Mouse (Mus musculus) embryonic facial prominence, embryonic 15.5 days (tissue): ENCODE measurements at regions not wholly inside any gene's neighbourhood (a gene's known extent, or its start where the extent isn't known, plus 50 kb on each side); places are given as distances from the start of the nearest gene placed in this dataset.

Experiments used
- ATAC-seq: fragments of 200-750 bp; cut with Nextera tagmentation; 2 replicates; pipeline ENCODE4 v1.8.0; 2017; ENCODE audit warnings: low read depth, moderate TSS enrichment; ENCODE audit not compliant: insufficient number of reproducible peaks, low FRiP score, low TSS enrichment
- H3K27ac ChIP-seq: fragments of 300-500 bp; sonication (generic); replicated peaks from 2 replicates; pipeline ENCODE4 v1.5.1; 2015; ENCODE audit warnings: mild to moderate bottlenecking, inconsistent platforms
- H3K27me3 ChIP-seq: fragments of 300-500 bp; sonication (generic); 2 replicates; pipeline ENCODE4 v1.6.1; 2015; ENCODE audit warnings: inconsistent platforms
- H3K36me3 ChIP-seq: fragments of 300-500 bp; sonication (generic); 2 replicates; pipeline ENCODE4 v1.6.1; 2015; ENCODE audit warnings: mild to moderate bottlenecking, inconsistent platforms
- H3K4me1 ChIP-seq: fragments of 300-500 bp; sonication (generic); 2 replicates; pipeline ENCODE4 v1.6.1; 2015; ENCODE audit warnings: inconsistent platforms
- H3K4me2 ChIP-seq: fragments of 300-500 bp; sonication (generic); replicated peaks from 2 replicates; pipeline ENCODE4 v1.6.1; 2015; ENCODE audit warnings: mild to moderate bottlenecking, inconsistent platforms
- H3K4me3 ChIP-seq: fragments of 300-500 bp; sonication (generic); replicated peaks from 2 replicates; pipeline ENCODE4 v1.5.1; 2015; ENCODE audit warnings: mild to moderate bottlenecking, inconsistent platforms
- H3K9ac ChIP-seq: fragments of 300-500 bp; sonication (generic); 2 replicates; pipeline ENCODE4 v1.6.1; 2015; ENCODE audit warnings: inconsistent platforms
- H3K9me3 ChIP-seq: fragments of 300-500 bp; sonication (generic); replicated peaks from 2 replicates; pipeline ENCODE4 v1.6.1; 2016; ENCODE audit warnings: inconsistent platforms
- WGBS: fragments of 180-500 bp; shearing (Covaris S2); methylation state at CpG from one replicate; pipeline ENCODE4 v1.1.7; 2015; 5-methylcytosine and 5-hydroxymethylcytosine counted together

GRCm38 (mm10) chr6:141027787-141028186, 221.3 kb upstream of the Pde3a start:
- ATAC-seq = no peak
- no peak overlapping the region for H3K4me2 ChIP-seq

GRCm38 (mm10) chr6:141034824-141035223, 214.2 kb upstream of the Pde3a start:
- Histone ChIP-seq H3K9ac (no peak overlapping the region), H3K9me3 (no peaks in the 10 kb centered on the region), H3K36me3 (no peaks in the 10 kb centered on the region)

More at GRCm38 (mm10) chr6:141027787-141028186, 221.3 kb upstream of the Pde3a start:
- WGBS = 75% methylated on average over 5 of the region's 5 CpGs
- Histone ChIP-seq H3K27me3 (no peaks in the 10 kb centered on the region), H3K9ac (no peak overlapping the region), H3K9me3 (no peaks in the 10 kb centered on the region), H3K27ac (no peak overlapping the region), H3K4me1 (no peaks in the 10 kb centered on the region), H3K4me3 (no peak overlapping the region), H3K36me3 (no peaks in the 10 kb centered on the region)

GRCm38 (mm10) chr6:141041358-141041757, 207.7 kb upstream of the Pde3a start:
- WGBS = 67% methylated on average over 5 of the region's 5 CpGs
- Histone ChIP-seq H3K9ac (no peak overlapping the region), H3K4me2 (no peak overlapping the region), H3K27ac (no peak overlapping the region), H3K27me3 (no peaks in the 10 kb centered on the region), H3K4me3 (no peak overlapping the region), H3K4me1 (no peaks in the 10 kb centered on the region), H3K36me3 (no peaks in the 10 kb centered on the region), H3K9me3 (no peaks in the 10 kb centered on the region)
- ATAC-seq = no peak; the same call in 1 of the 2 replicates

More at GRCm38 (mm10) chr6:141034824-141035223, 214.2 kb upstream of the Pde3a start:
- Histone ChIP-seq H3K4me1 (no peaks in the 10 kb centered on the region), H3K27me3 (no peaks in the 10 kb centered on the region), H3K27ac (no peak overlapping the region), H3K4me2 (no peak overlapping the region), H3K4me3 (no peak overlapping the region)
- no peak for ATAC-seq
- 73% methylated on average over 5 of the region's 5 CpGs for WGBS

- Histone ChIP-seq H3K4me2 (no peak overlapping the region), H3K4me1 (no peaks in the 10 kb centered on the region), H3K27ac (no peak overlapping the region), H3K9me3 (no peaks in the 10 kb centered on the region), H3K4me3 (no peak overlapping the region), H3K36me3 (no peaks in the 10 kb centered on the region), H3K27me3 (no peaks in the 10 kb centered on the region), H3K9ac (no peak overlapping the region)
- ATAC-seq = peak; percentile 34; the same call in 1 of the 2 replicates
- 62% methylated on average over 16 of the region's 16 CpGs for WGBS
Measured at GRCm38 (mm10) chr6:141041781-141042625, 207.1 kb upstream of the Pde3a start.

GRCm38 (mm10) chr6:141048271-141048670, 200.8 kb upstream of the Pde3a start:
- ATAC-seq = no peak
- H3K9me3 ChIP-seq = no peaks in the 10 kb centered on the region
- no peak overlapping the region for H3K9ac ChIP-seq
- no peak overlapping the region for H3K4me3 ChIP-seq
- 78% methylated on average over 2 of the region's 2 CpGs for WGBS
- no peak overlapping the region for H3K4me2 ChIP-seq
- no peak overlapping the region for H3K27ac ChIP-seq
- no peaks in the 10 kb centered on the region for H3K27me3 ChIP-seq
- no peaks in the 10 kb centered on the region for H3K36me3 ChIP-seq
- H3K4me1 ChIP-seq = 0 out of 2 replicates have a peak, but pooled peaks cover 3% of the 10 kb centered on the region

- no peak overlapping the region for H3K9ac ChIP-seq
- 0 out of 2 replicates have a peak, but pooled peaks cover 3% of the 10 kb centered on the region for H3K4me1 ChIP-seq
- no peak overlapping the region for H3K27ac ChIP-seq
- H3K27me3 ChIP-seq = no peaks in the 10 kb centered on the region
- no peaks in the 10 kb centered on the region for H3K9me3 ChIP-seq
- H3K36me3 ChIP-seq = no peaks in the 10 kb centered on the region
- no peak overlapping the region for H3K4me3 ChIP-seq
- H3K4me2 ChIP-seq = no peak overlapping the region
- WGBS = 40% methylated on average over 11 of the region's 11 CpGs
- peak; percentile 60; the same call in 1 of the 2 replicates for ATAC-seq
Measured at GRCm38 (mm10) chr6:141050038-141050684, 198.9 kb upstream of the Pde3a start.

- H3K36me3 ChIP-seq = no peaks in the 10 kb centered on the region
- H3K9ac ChIP-seq = no peak overlapping the region
- no peaks in the 10 kb centered on the region for H3K9me3 ChIP-seq
- no peaks in the 10 kb centered on the region for H3K27me3 ChIP-seq
- ATAC-seq = no peak
- H3K4me2 ChIP-seq = no peak overlapping the region
- 85% methylated on average over 7 of the region's 7 CpGs for WGBS
- no peak overlapping the region for H3K27ac ChIP-seq
- no peak overlapping the region for H3K4me3 ChIP-seq
- H3K4me1 ChIP-seq = 0 out of 2 replicates have a peak, but pooled peaks cover 3% of the 10 kb centered on the region
Measured at GRCm38 (mm10) chr6:141054026-141054425, 195.0 kb upstream of the Pde3a start.

- Histone ChIP-seq H3K27ac (no peak overlapping the region), H3K4me3 (no peak overlapping the region), H3K36me3 (no peaks in the 10 kb centered on the region), H3K9ac (no peak overlapping the region), H3K4me1 (no peaks in the 10 kb centered on the region), H3K27me3 (no peaks in the 10 kb centered on the region), H3K4me2 (no peak overlapping the region), H3K9me3 (no peaks in the 10 kb centered on the region)
- no peak for ATAC-seq
- WGBS = 90% methylated on average over 11 of the region's 11 CpGs
Measured at GRCm38 (mm10) chr6:141059250-141059916, 189.7 kb upstream of the Pde3a start.

- no peak for ATAC-seq
- Histone ChIP-seq H3K4me3 (no peak overlapping the region), H3K27me3 (no peaks in the 10 kb centered on the region), H3K27ac (no peak overlapping the region), H3K36me3 (no peaks in the 10 kb centered on the region), H3K4me2 (no peak overlapping the region), H3K9ac (no peak overlapping the region), H3K4me1 (no peaks in the 10 kb centered on the region), H3K9me3 (no peaks in the 10 kb centered on the region)
- 75% methylated on average over 4 of the region's 4 CpGs for whole genome bisulfite sequencing
Measured at GRCm38 (mm10) chr6:141065724-141066123, 183.3 kb upstream of the Pde3a start.

- Histone ChIP-seq H3K4me3 (no peak overlapping the region), H3K9ac (no peak overlapping the region), H3K9me3 (no peaks in the 10 kb centered on the region), H3K4me1 (no peaks in the 10 kb centered on the region), H3K27ac (no peak overlapping the region), H3K27me3 (no peaks in the 10 kb centered on the region), H3K4me2 (no peak overlapping the region), H3K36me3 (no peaks in the 10 kb centered on the region)
- 69% methylated on average over 6 of the region's 6 CpGs for WGBS
- no peak for ATAC-seq
Measured at GRCm38 (mm10) chr6:141068861-141069467, 180.1 kb upstream of the Pde3a start.

- Histone ChIP-seq H3K9ac (no peak overlapping the region), H3K4me1 (no peaks in the 10 kb centered on the region), H3K4me3 (no peak overlapping the region), H3K4me2 (no peak overlapping the region), H3K27me3 (no peaks in the 10 kb centered on the region), H3K27ac (no peak overlapping the region), H3K9me3 (no peaks in the 10 kb centered on the region), H3K36me3 (no peaks in the 10 kb centered on the region)
- ATAC-seq = no peak
- 85% methylated on average over 6 of the region's 6 CpGs for WGBS
Measured at GRCm38 (mm10) chr6:141069896-141070295, 179.2 kb upstream of the Pde3a start.
